Comparison of ENCODE assay signal across 8 mouse cellular contexts in genomic region chr4:47473968-47474729, GRCm38 (mm10). TPM values are rescaled to one million over a fixed set of nuclear protein-coding genes. Genes with fewer than 3 reads are reported as not detected.
DNase-seq lines count a peak whose midpoint lies in the region; ATAC-seq and TF ChIP-seq lines count a peak whose summit lies in the region.

Gene Alg2, minus strand, starts transcription at chr4:47474333.
Gene Sec61b, plus strand, starts transcription at chr4:47474658.

- no peaks in the 10 kb centered on the region for H3K27me3 ChIP-seq in kidney, embryonic 14.5 days (ENCODE audit: control insufficient read depth, insufficient read depth, low read length)
- H3K27me3 ChIP-seq in limb, embryonic 15.5 days = no peaks in the 10 kb centered on the region

- no peak; the same call in 1 of the 2 replicates for TF ChIP-seq POLR2A in bone marrow macrophage, adult 2 months (IDR thresholded peaks at IDR 0.05; ENCODE audit: borderline replicate concordance, low read depth, low read length)
- peak; percentile 81 for TF ChIP-seq POLR2A in embryonic fibroblast, embryonic 13.5 days (IDR thresholded peaks at IDR 0.05; ENCODE audit: low read depth, low read length)

- peak within 1 kb of the TSS; percentile 77 for H3K27ac ChIP-seq in bone marrow macrophage, adult 2 months (ENCODE audit: insufficient read depth, low read depth, low read length)
- H3K27ac ChIP-seq in embryonic fibroblast, embryonic 13.5 days (ENCODE audit: insufficient read depth, low read length) = peak within 1 kb of the TSS; percentile 76
- peak within 1 kb of the TSS; percentile 85 for H3K27ac ChIP-seq in kidney, embryonic 14.5 days (ENCODE audit: low read depth, low read length)
- H3K27ac ChIP-seq in limb, embryonic 15.5 days = peak within 1 kb of the TSS; percentile 98

- peak within 1 kb of the TSS; percentile 77 for H3K4me2 ChIP-seq in kidney, embryonic 14.5 days (replicated peaks; ENCODE audit: low read depth, low read length)
- H3K4me2 ChIP-seq in limb, embryonic 15.5 days = peak within 1 kb of the TSS; percentile 56

- no peaks in the 10 kb centered on the region for H3K9me3 ChIP-seq in kidney, embryonic 14.5 days (ENCODE audit: control insufficient read depth, low read length)
- H3K9me3 ChIP-seq in limb, embryonic 15.5 days = peaks cover 6% of the 10 kb centered on the region; the same call in 1 of the 2 replicates

- peak within 1 kb of the TSS; percentile 82 for H3K4me3 ChIP-seq in bone marrow macrophage, adult 2 months (ENCODE audit: insufficient read depth, low read length)
- H3K4me3 ChIP-seq in embryonic fibroblast, embryonic 13.5 days (ENCODE audit: insufficient read depth, low read length) = peak within 1 kb of the TSS; percentile 81
- H3K4me3 ChIP-seq in kidney, embryonic 14.5 days (ENCODE audit: low read length) = peak within 1 kb of the TSS; percentile 63
- H3K4me3 ChIP-seq in limb, embryonic 15.5 days = peak within 1 kb of the TSS; percentile 92

- DNase-seq in A20 (ENCODE audit: low read depth, low spot score) = peak; percentile 99
- peak; percentile 96 to 99 for DNase-seq in heart, adult 9 months (ENCODE audit: low spot score in 2 of 2)
- peak; percentile 90 to 94 for DNase-seq in monocyte, adult 2 months (ENCODE audit: low read depth in 1 of 2, low spot score in 2 of 2)
- DNase-seq in spleen, postnatal 36 days (ENCODE audit: low spot score in 2 of 2) = peak; percentile 98

- WGBS in kidney, embryonic 14.5 days = under 1% methylated on average over 58 of the region's 58 CpGs
- WGBS in limb, embryonic 15.5 days = under 1% methylated on average over 58 of the region's 58 CpGs

- H3K9ac ChIP-seq in kidney, embryonic 14.5 days (ENCODE audit: low read depth, low read length) = peak within 1 kb of the TSS; percentile 71
- peak within 1 kb of the TSS; percentile 84 for H3K9ac ChIP-seq in limb, embryonic 15.5 days

- H3K4me1 ChIP-seq in bone marrow macrophage, adult 2 months (ENCODE audit: control insufficient read depth, insufficient read depth, low read length) = peaks cover 6% of the 10 kb centered on the region
- peaks cover 6% of the 10 kb centered on the region; the same call in 1 of the 2 replicates for H3K4me1 ChIP-seq in embryonic fibroblast, embryonic 13.5 days (ENCODE audit: control insufficient read depth, insufficient read depth, low read length)
- H3K4me1 ChIP-seq in kidney, embryonic 14.5 days (ENCODE audit: control insufficient read depth, insufficient read depth, low read length) = peaks cover 14% of the 10 kb centered on the region
- H3K4me1 ChIP-seq in limb, embryonic 15.5 days = peaks cover 23% of the 10 kb centered on the region

- TF ChIP-seq CTCF in bone marrow macrophage, adult 2 months (IDR thresholded peaks at IDR 0.05; ENCODE audit: low read depth, low read length) = no peak
- TF ChIP-seq CTCF in embryonic fibroblast, embryonic 13.5 days (IDR thresholded peaks at IDR 0.05; ENCODE audit: borderline replicate concordance, insufficient read depth, low read length) = no peak

- peak; percentile 97 for ATAC-seq in kidney, embryonic 14.5 days (ENCODE audit: low FRiP score, low TSS enrichment)
- ATAC-seq in limb, embryonic 15.5 days (ENCODE audit: insufficient number of reproducible peaks, low FRiP score, low TSS enrichment, low read depth) = peak; percentile 97

- peaks cover 61% of the 10 kb centered on the region for H3K36me3 ChIP-seq in kidney, embryonic 14.5 days (ENCODE audit: control insufficient read depth, insufficient read depth, low read length)
- H3K36me3 ChIP-seq in limb, embryonic 15.5 days = peaks cover 60% of the 10 kb centered on the region

RNA-seq across cellular contexts. Expression of gene Alg2, which starts in this region (rescaled TPM):
- polyA plus RNA-seq in bone marrow macrophage, adult 2 months (2012; ENCODE audit: insufficient read depth, insufficient read length, missing spikeins) = 15.0 and 15.1 TPM in 2 replicates
- 29.1 and 34.0 TPM in 2 replicates for polyA plus RNA-seq in embryonic fibroblast, embryonic 13.5 days (2011; ENCODE audit: insufficient read length, low read depth, missing spikeins)
- 44.6 and 74.7 TPM in 2 replicates for polyA plus RNA-seq in kidney, embryonic 14.5 days (2014; fragmentation: Nextera tagmentation; extraction: Ambion mirVana)
- 64.5 and 66.5 TPM in 2 replicates for polyA plus RNA-seq in limb, embryonic 15.5 days (2015; fragmentation: Nextera tagmentation; extraction: Ambion mirVana)

RNA-seq across cellular contexts. Expression of gene Sec61b, which starts in this region (rescaled TPM):
- 149 and 160 TPM in 2 replicates for polyA plus RNA-seq in bone marrow macrophage, adult 2 months (2012; ENCODE audit: insufficient read depth, insufficient read length, missing spikeins)
- polyA plus RNA-seq in embryonic fibroblast, embryonic 13.5 days (2011; ENCODE audit: insufficient read length, low read depth, missing spikeins) = 297 and 299 TPM in 2 replicates
- 412 and 566 TPM in 2 replicates for polyA plus RNA-seq in kidney, embryonic 14.5 days (2014; fragmentation: Nextera tagmentation; extraction: Ambion mirVana)
- polyA plus RNA-seq in limb, embryonic 15.5 days (2015; fragmentation: Nextera tagmentation; extraction: Ambion mirVana) = 398 and 456 TPM in 2 replicates

Comparison
In these comparisons a context has a peak if more than half of its experiments do, and no peak if none do; other contexts are left out.
1. Peak in every context shown above with its lines: DNase-seq, ATAC-seq, H3K4me3 ChIP-seq and H3K27ac ChIP-seq.